Mouse (Mus musculus): ENCODE measurements around the gene Gimap3.

DNA sequence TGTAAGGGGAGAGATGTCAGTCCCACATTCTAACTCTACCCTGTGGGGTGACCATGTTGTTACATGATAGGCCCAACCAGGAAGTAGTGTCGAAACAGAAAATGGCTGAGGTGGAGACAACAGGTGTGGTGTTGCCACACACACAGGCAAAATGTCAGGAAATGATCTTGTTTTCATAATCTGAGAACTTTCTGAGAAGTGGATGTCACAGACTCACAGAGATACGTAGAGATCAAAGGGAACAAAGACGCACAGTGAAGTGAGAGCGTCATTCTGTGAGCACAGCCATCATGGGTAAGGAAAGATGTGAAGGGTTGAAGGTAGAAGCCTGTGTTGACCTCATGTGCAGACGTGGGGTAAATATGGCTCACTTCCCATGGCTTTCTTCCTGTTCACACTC lies 42.9 kb downstream of the Gimap3 start:
- TF ChIP-seq POLR2A (IDR thresholded peaks at IDR 0.05; ENCODE audit: extremely low read depth, insufficient read depth, low read length) (no peak), CTCF (IDR thresholded peaks at IDR 0.05; ENCODE audit: low read depth, low read length) (no peak)
